Mouse (Mus musculus) thymus, adult 2 months (tissue): Measurements from ENCODE around the gene Cers1. TPM values are rescaled to one million over a fixed set of nuclear protein-coding genes. Genes with fewer than 3 reads are reported as not detected.

Source experiments
- DNase-seq: peaks from one replicate; pipeline ENCODE4 v3.0.0; 2021
- H3K27ac ChIP-seq: fragments of 200-500 bp; 2 replicates; pipeline ENCODE4 v1.5.1; 2012; ENCODE audit warnings: low read length, control low read depth; ENCODE audit not compliant: control insufficient read depth, insufficient read depth
- H3K27me3 ChIP-seq: fragments of 200-500 bp; 2 replicates; pipeline ENCODE4 v1.6.1; 2012; ENCODE audit warnings: mild to moderate bottlenecking, low read length, moderate library complexity, mixed read lengths; ENCODE audit not compliant: control insufficient read depth, insufficient read depth
- H3K36me3 ChIP-seq: fragments of 200-500 bp; 2 replicates; pipeline ENCODE4 v1.6.1; 2012; ENCODE audit warnings: mild to moderate bottlenecking, low read length, moderate library complexity; ENCODE audit not compliant: control insufficient read depth, insufficient read depth
- H3K4me1 ChIP-seq: fragments of 200-500 bp; replicated peaks from 2 replicates; pipeline ENCODE4 v1.6.1; 2012; ENCODE audit warnings: low read length; ENCODE audit not compliant: control insufficient read depth, insufficient read depth
- H3K4me3 ChIP-seq: fragments of 200-500 bp; 2 replicates; pipeline ENCODE4 v1.5.1; 2012; ENCODE audit warnings: mild to moderate bottlenecking, low read length, control low read depth, moderate library complexity; ENCODE audit not compliant: control insufficient read depth, insufficient read depth
- CTCF ChIP-seq: fragments of 200-500 bp; IDR thresholded peaks from 2 replicates; pipeline ENCODE4 v1.5.1; 2012; ENCODE audit warnings: mild to moderate bottlenecking, control low read depth, low read length, moderate library complexity, borderline replicate concordance; ENCODE audit not compliant: control insufficient read depth, poor library complexity, insufficient read depth; ENCODE audit errors: extremely low read depth
- POLR2A ChIP-seq: fragments of 200-500 bp; IDR thresholded peaks from 2 replicates; pipeline ENCODE4 v1.6.1; 2012; ENCODE audit warnings: mild to moderate bottlenecking, low read length, control low read depth, moderate library complexity; ENCODE audit not compliant: control insufficient read depth, poor library complexity, insufficient read depth; ENCODE audit errors: extremely low read depth
- WGBS: fragments of 180-500 bp; shearing (Covaris S2); methylation state at CpG from one replicate; pipeline ENCODE4 v1.1.7; 2018; 5-methylcytosine and 5-hydroxymethylcytosine counted together
- polyA plus RNA-seq: library from polyadenylated mRNA; depleted of rRNA; stranded (reverse); fragments of >200 nt; gene quantifications from 2 replicates; pipeline ENCODE4 v1.2.3, GENCODE M21; 2012

Cers1 gene
- polyA plus RNA-seq, 1 experiment = 0.61 TPM

DNA sequence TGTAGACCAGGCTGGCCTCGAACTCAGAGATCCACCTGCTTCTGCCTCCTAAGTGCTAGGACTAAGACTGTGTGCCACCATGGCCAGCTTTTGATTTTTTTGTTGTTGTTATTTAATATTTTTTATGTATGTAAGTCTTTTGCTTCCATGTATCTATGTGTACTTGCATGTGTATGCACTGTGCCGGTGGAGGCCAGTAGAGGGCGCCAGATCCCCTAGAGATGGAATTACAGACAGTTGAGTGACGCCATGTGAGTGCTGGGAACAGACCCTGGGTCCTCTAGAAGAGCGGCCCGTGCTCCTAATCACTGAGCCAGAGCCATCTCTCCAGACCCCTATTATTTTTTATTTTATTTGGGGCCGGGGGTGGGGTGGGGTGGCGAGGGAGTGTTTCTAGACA is 28.8 kb upstream of the Cers1 start:
- WGBS = 96% methylated on average over 8 of the region's 8 CpGs
- H3K27ac ChIP-seq = no peak overlapping the region
- H3K4me3 ChIP-seq = no peak overlapping the region
- DNase-seq = peak; percentile 23
- TF ChIP-seq POLR2A (no peak), CTCF (peak; percentile 43; the same call in 1 of the 2 replicates)
- H3K36me3 ChIP-seq = peaks cover 9% of the 10 kb centered on the region; the same call in 1 of the 2 replicates
- H3K27me3 ChIP-seq = no peaks in the 10 kb centered on the region
- peaks cover 12% of the 10 kb centered on the region for H3K4me1 ChIP-seq

- Histone ChIP-seq H3K27ac (no peak overlapping the region), H3K36me3 (peaks cover 64% of the 10 kb centered on the region), H3K27me3 (no peaks in the 10 kb centered on the region), H3K4me3 (no peak overlapping the region), H3K4me1 (no peaks in the 10 kb centered on the region)
- 85% methylated on average over 5 of the region's 5 CpGs for WGBS
- TF ChIP-seq CTCF = no peak
- TF ChIP-seq POLR2A = no peak
- DNase-seq = no peak
Observed at GRCm38 (mm10) chr8:70293988-70294405, 21.6 kb upstream of the Cers1 start.

GRCm38 (mm10) chr8:70300881-70301280 is 14.7 kb upstream of the Cers1 start:
- Histone ChIP-seq H3K27me3 (no peaks in the 10 kb centered on the region), H3K4me1 (peaks cover 19% of the 10 kb centered on the region), H3K27ac (no peak overlapping the region), H3K4me3 (no peak overlapping the region), H3K36me3 (peaks cover 19% of the 10 kb centered on the region)
- no peak for DNase-seq
- 34% methylated on average over 3 of the region's 3 CpGs for WGBS
- no peak for TF ChIP-seq CTCF
- TF ChIP-seq POLR2A = no peak

DNA sequence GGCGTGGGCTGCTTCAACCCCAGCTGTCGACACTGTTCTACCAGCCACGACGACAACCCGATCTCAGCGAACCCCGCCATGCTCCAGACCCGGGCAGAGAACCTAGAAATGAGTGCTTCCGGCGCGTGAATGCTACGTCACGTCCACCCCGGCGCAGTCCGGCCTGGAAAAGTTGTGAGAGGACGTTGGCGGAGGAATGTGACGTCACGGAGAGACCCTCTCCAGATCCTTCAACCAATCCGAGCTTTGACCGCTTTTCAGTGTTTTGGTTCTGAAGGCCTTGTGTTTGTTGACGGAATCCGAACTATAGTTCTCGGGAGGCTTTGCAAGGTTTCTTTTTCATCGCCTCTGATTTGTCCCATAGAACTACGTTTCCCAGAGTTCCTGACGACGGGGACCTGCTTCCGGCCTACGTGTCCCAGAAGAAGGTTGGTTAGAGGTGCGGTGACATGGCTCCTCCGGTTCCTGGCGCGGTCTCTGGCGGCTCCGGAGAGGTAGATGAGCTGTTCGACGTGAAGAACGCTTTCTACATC is 13.2 kb upstream of the Cers1 start, which contains the start of the genes Ddx49 and Cope:
Gene Ddx49, minus strand, starts transcription at position 132 of the 533 bp plus-strand sequence.
Gene Cope, plus strand, starts transcription at position 161 of the 533 bp plus-strand sequence.
- WGBS = under 1% methylated on average over 40 of the region's 40 CpGs
- H3K36me3 ChIP-seq = peaks cover 14% of the 10 kb centered on the region; the same call in 1 of the 2 replicates
- TF ChIP-seq CTCF (0 out of 2 replicates have a peak, but pooled peaks have one; percentile 18), POLR2A (peak; percentile 37; the same call in 1 of the 2 replicates)
- peaks cover 19% of the 10 kb centered on the region for H3K4me1 ChIP-seq
- peak within 1 kb of the TSS; percentile 73 for H3K4me3 ChIP-seq
- peak; percentile 92 for DNase-seq
- H3K27ac ChIP-seq = no peak within 1 kb of the TSS; the same call in 1 of the 2 replicates
- H3K27me3 ChIP-seq = no peaks in the 10 kb centered on the region

DNA sequence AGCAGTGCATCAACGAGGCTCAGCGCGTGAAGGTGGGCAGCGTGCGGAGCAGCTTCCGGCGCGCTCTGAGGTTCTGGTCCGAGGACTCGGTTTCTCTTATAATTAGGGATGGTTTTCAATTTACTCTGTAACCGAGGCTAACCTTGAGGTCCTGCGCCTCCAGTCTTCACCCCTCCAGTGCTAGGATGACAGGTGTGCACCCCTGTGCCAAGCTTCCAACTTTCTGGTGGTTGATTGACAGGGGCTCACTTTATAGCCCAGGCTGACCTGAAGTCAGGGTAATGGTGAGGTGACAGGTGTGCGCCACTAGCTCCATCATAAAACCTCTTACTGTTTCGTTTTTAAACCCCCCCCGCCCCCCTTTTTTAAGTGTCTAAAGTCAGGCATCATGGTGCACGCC is 12.7 kb upstream of the Cers1 start:
- WGBS = 3% methylated on average over 16 of the region's 16 CpGs
- no peaks in the 10 kb centered on the region for H3K27me3 ChIP-seq
- peaks cover 19% of the 10 kb centered on the region for H3K4me1 ChIP-seq
- no peak overlapping the region; the same call in 1 of the 2 replicates for H3K27ac ChIP-seq
- TF ChIP-seq CTCF (no peak), POLR2A (no peak)
- no peak for DNase-seq
- peak overlapping the region; percentile 73 for H3K4me3 ChIP-seq
- peaks cover 14% of the 10 kb centered on the region for H3K36me3 ChIP-seq

- 52% methylated on average over 2 of the region's 2 CpGs for whole genome bisulfite sequencing
- no peak overlapping the region for H3K4me3 ChIP-seq
- H3K27ac ChIP-seq = no peak overlapping the region
- TF ChIP-seq POLR2A = no peak
- TF ChIP-seq CTCF = no peak
- peaks cover 43% of the 10 kb centered on the region for H3K36me3 ChIP-seq
- H3K4me1 ChIP-seq = no peaks in the 10 kb centered on the region
- DNase-seq = no peak
- no peaks in the 10 kb centered on the region for H3K27me3 ChIP-seq
Observed at GRCm38 (mm10) chr8:70309311-70309710, 6.3 kb upstream of the Cers1 start.
